Mouse (Mus musculus) frontal cortex, adult (tissue): ENCODE data around the gene Sh3gl3.

ENCODE experiments used
- ATAC-seq: cut with Nextera tagmentation; 2 replicates; pipeline ENCODE4 v1.9.2; 2017; ENCODE audit warnings: mild to moderate bottlenecking, moderate library complexity, mixed read lengths; ENCODE audit not compliant: low TSS enrichment

The Sh3gl3 gene

GRCm38 (mm10) chr7:82287242-82287641 is 113.6 kb downstream of the Sh3gl3 start:
- no peak for ATAC-seq

DNA sequence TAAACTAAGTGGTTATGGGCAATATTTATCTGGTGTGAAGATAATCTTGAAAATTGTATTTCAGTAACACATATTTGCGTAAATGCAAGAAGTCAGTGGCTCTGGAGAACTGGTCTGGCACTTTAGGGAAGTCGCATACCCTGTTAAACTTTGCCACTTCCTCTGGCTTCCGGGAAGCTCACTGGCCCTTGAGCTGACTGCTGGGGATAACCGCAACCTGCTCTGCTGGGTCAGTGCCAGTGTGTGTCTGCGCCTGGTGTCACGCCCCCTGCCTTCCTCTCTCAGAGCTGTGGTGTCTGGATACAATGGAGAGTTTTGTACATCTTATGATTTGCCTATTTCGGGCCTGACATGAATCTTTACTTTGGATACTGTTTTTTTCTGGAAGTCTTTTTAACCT is 119.8 kb downstream of the Sh3gl3 start:
- no peak for ATAC-seq

- ATAC-seq, result no peak
Observed at GRCm38 (mm10) chr7:82294083-82294482, 120.4 kb downstream of the Sh3gl3 start.

DNA sequence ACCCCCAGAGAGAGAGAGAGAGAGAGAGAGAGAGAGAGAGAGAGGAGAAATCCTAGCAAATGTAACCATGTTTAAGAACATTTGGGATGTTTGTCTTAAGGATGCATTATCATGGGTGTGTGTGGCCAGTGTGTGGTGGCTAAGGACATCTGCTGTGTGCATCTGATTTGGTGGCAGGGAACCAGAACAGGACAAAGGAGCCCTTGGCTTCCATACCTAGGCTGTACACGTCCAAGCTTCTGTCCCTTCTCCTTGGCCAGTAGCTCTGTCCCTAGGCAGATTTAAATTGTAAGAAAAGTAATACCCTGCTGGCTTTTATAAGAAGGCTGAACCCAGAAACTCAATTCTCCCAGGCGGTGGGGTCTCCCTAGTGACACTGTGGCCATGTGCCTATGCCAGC is 121.0 kb downstream of the Sh3gl3 start:
- no peak for ATAC-seq

GRCm38 (mm10) chr7:82308398-82308797 is 134.8 kb downstream of the Sh3gl3 start:
- ATAC-seq, result no peak

GRCm38 (mm10) chr7:82318515-82318914 is 144.9 kb downstream of the Sh3gl3 start:
- ATAC-seq, result no peak

DNA sequence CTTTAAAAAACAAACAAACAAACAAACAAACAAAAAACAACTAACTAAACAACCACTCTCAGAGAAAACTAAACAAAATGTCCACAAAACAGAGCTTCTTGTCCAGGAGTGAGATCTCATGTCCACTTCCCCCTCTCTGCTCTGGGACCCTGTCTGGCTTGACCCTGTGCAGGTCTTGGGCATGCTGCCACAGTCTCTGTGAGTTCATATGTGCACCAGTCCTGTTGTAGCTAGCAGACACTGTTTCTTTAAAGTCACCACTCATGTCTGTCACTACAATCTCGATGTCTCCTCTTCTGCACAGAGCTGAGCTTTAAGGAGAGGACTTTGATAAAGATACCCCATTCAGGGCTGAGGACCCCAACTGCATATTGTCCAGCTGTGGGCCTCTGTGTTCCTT is 153.0 kb downstream of the Sh3gl3 start:
- ATAC-seq, result no peak

DNA sequence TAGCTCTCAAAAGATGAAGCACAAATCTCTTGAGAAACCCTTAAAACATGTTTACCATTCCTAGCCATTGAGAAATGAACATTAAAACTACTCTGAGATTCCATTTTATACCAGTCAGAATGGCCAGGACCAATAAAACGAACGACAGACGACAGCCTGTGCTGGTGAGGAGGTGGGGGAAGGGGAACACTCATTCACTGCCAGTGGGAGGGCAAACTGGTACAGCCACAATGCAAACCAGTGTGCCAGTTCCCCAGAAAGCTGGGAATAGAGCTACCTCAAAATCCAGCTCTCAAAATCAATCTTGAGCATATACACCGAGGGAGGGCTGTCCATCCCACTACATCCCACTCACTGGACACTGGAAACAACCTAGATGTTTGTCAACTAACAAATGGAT is 153.6 kb downstream of the Sh3gl3 start:
- ATAC-seq, result no peak

GRCm38 (mm10) chr7:82327881-82328280 is 154.2 kb downstream of the Sh3gl3 start:
- no peak for ATAC-seq

DNA sequence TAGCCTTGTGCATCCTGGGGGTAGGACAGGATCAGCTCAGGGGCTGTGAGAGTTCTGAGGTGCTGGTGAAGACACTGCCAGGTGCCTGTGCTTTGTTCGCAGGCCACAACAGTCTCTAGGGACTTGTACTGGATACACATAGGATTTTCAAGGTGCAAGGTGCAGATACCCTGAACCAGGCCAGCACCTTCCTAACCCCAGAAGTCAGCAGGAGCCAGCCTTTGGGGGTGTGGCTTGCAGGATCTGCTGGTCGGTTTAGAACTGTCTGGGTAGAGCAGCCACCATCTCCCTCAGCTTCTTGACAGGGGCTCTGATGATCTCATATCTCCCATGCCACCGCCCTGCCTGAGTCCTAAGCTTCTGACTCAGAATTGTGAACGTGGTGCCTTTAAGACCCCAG is 156.2 kb downstream of the Sh3gl3 start:
- ATAC-seq, result no peak

DNA sequence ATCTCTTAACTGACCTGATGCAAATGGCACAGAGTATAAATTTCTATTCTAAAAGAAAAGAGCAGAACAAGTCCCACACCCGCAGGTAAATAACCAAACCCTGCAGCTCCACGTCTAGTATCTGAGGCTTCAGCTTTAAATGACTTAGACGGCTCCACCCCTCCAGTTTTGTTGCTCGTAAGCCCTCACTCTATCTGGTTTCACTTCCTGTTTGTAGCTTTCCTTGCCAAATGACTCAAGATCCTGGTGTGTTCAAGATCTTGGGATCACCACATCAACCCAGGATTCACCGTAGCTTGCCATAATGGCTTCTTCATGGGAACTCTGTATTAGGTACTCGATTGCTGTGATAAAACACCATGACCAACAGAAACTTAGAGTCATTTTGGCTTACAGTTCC is 157.2 kb downstream of the Sh3gl3 start:
- ATAC-seq, result no peak

DNA sequence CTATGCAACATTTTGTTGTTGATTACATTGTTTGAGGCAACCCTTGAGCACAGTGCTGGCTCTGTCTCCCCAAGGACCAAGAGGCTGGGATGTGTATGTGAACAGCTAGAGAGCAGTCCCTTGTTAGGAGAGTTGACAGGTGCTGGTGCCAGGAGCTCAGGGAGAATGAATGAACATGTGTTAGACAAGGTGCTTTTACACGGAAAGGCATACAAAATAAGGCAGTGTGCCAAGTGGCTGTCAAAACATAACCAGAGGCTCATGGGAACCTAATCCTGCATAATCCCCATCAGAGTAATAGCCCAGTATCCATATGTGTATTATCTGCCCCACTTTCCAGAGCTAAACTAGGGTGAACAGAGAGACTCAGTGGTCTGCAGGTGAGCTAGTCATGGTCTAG is 160.4 kb downstream of the Sh3gl3 start:
- ATAC-seq, result no peak

- ATAC-seq, result peak; percentile 64; the same call in 1 of the 2 replicates
Observed at GRCm38 (mm10) chr7:82335211-82336121, 161.8 kb downstream of the Sh3gl3 start, which contains the start of gene Adamtsl3. Adamtsl3 (plus strand) TSS chr7:82335694.

DNA sequence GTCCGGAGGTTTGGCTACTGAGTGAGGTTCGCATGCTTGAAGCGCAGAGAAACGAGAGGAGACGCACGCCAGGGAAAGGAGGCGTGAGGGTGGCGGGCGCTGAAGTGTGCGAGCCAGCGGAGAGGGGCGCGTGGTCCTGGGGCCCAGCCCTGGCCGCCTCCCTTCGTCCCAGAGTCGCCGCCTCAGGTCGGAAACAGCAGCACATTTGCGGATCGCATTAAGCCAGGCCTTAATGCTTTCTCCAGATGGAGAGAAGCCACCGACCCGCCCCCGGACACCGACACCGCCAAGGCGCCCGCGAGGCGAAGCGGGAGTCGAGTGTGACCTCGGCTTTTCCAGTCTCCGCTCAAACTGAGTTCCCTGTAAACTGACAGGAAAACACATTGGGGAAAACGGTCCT is 162.5 kb downstream of the Sh3gl3 start:
- ATAC-seq, result no peak

- no peak for ATAC-seq
Observed at GRCm38 (mm10) chr7:82338121-82338520, 164.5 kb downstream of the Sh3gl3 start.

- ATAC-seq, result no peak
Observed at GRCm38 (mm10) chr7:82338532-82338931, 164.9 kb downstream of the Sh3gl3 start.

DNA sequence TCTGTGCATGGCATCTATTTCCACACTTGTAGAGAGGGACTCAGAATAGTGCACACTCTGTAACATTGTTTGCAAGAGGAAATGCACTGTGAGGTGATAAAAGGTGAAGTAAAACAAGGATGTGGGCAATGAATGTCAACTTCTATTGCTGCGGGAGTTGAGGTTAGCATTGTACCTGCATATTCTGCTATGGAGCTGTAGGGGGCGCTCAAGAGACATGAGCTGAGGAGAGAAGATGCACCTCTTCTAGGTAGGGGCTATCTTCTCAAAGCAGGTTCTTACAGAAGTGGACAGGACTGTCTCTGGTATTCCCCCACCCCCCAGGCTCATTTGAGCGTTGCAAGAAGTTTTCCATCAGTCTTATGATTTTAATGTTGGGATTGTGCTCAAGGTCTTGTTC is 165.6 kb downstream of the Sh3gl3 start:
- no peak for ATAC-seq

DNA sequence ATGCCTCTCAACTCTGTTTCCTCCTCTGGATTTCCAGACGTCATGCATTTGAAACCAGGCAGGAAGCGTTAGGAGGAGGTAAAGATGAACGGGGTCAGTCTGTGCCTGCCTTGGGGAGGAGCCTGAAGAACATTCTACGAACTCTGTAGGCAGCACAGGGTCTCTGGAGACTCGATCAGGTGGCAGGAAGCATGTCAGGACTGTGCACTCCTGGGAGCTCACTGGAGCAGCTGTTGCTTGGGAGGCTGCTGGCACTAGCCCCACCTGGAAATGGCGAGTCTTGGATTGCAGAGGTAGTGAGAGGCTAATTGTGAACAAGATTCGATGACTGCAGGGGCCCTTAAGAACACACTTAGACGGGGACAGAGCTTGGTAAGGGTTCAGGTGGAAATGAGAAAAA is 167.8 kb downstream of the Sh3gl3 start:
- ATAC-seq, result no peak

GRCm38 (mm10) chr7:82346706-82347105 is 173.1 kb downstream of the Sh3gl3 start:
- no peak for ATAC-seq

GRCm38 (mm10) chr7:82349796-82350195 is 176.2 kb downstream of the Sh3gl3 start:
- ATAC-seq, result no peak

- ATAC-seq, result no peak
Observed at GRCm38 (mm10) chr7:82350421-82350820, 176.8 kb downstream of the Sh3gl3 start.
